Mouse (Mus musculus) bone marrow macrophage, adult 2 months (primary cell): Measurements from ENCODE around the gene Gm6588. TPM values are rescaled to one million over a fixed set of nuclear protein-coding genes. Genes with fewer than 3 reads are reported as not detected.
"Not testable (repeated sequence)": the region's sequence is repeated elsewhere in the genome, so short reads cannot be mapped to it uniquely, and the experiment has no call there.

ENCODE experiments used
- H3K27ac ChIP-seq: 2 replicates; pipeline ENCODE4 v1.5.1; 2012; ENCODE audit warnings: low read depth, low read length; ENCODE audit not compliant: insufficient read depth
- H3K4me1 ChIP-seq: 2 replicates; pipeline ENCODE4 v1.6.1; 2012; ENCODE audit warnings: low read length; ENCODE audit not compliant: control insufficient read depth, insufficient read depth
- H3K4me3 ChIP-seq: 2 replicates; pipeline ENCODE4 v1.5.1; 2012; ENCODE audit warnings: mild to moderate bottlenecking, low read length, moderate library complexity; ENCODE audit not compliant: insufficient read depth
- CTCF ChIP-seq: IDR thresholded peaks from 2 replicates; pipeline ENCODE4 v1.5.1; 2012; ENCODE audit warnings: low read depth, mild to moderate bottlenecking, low read length, moderate library complexity
- POLR2A ChIP-seq: IDR thresholded peaks from 2 replicates; pipeline ENCODE4 v1.6.1; 2012; ENCODE audit warnings: mild to moderate bottlenecking, low read depth, low read length, borderline replicate concordance
- polyA plus RNA-seq: library from polyadenylated mRNA; stranded (reverse); fragments of >200 nt; gene quantifications from 2 replicates; pipeline ENCODE4 v1.2.4, GENCODE M21; 2012; ENCODE audit not compliant: missing spikeins, insufficient read depth, insufficient read length

Gm6588 gene
- not detected in 2 replicates for polyA plus RNA-seq

GRCm38 (mm10) chr5:112448747-112449440, at the start of gene Gm6588:
TSS of gene Gm6588 (plus strand) at chr5:112449426.
- TF ChIP-seq CTCF: no peak
- TF ChIP-seq POLR2A: no peak
- H3K27ac ChIP-seq: no peak within 1 kb of the TSS
- no peak within 1 kb of the TSS for H3K4me3 ChIP-seq
- H3K4me1 ChIP-seq: no peaks in the 10 kb centered on the region

- Histone ChIP-seq H3K27ac (no peak overlapping the region), H3K4me1 (no peaks in the 10 kb centered on the region), H3K4me3 (no peak overlapping the region)
- no peak for TF ChIP-seq POLR2A
- TF ChIP-seq CTCF: no peak
Measured at GRCm38 (mm10) chr5:112402437-112402836, 46.8 kb upstream of the Gm6588 start.

- no peak overlapping the region for H3K4me3 ChIP-seq
- H3K27ac ChIP-seq: no peak overlapping the region
- TF ChIP-seq POLR2A (no peak), CTCF (no peak)
- H3K4me1 ChIP-seq: no peaks in the 10 kb centered on the region
Measured at GRCm38 (mm10) chr5:112406017-112406416, 43.2 kb upstream of the Gm6588 start.

GRCm38 (mm10) chr5:112409274-112409673, 40.0 kb upstream of the Gm6588 start:
- H3K27ac ChIP-seq: no peak overlapping the region
- TF ChIP-seq CTCF (no peak), POLR2A (no peak)
- no peaks in the 10 kb centered on the region for H3K4me1 ChIP-seq
- H3K4me3 ChIP-seq: no peak overlapping the region

GRCm38 (mm10) chr5:112411072-112411471, 38.2 kb upstream of the Gm6588 start:
- TF ChIP-seq POLR2A (no peak), CTCF (no peak)
- no peaks in the 10 kb centered on the region for H3K4me1 ChIP-seq
- no peak overlapping the region for H3K27ac ChIP-seq
- no peak overlapping the region for H3K4me3 ChIP-seq

GRCm38 (mm10) chr5:112411514-112412335, 37.5 kb upstream of the Gm6588 start:
- TF ChIP-seq CTCF (no peak), POLR2A (no peak)
- no peak overlapping the region for H3K4me3 ChIP-seq
- H3K4me1 ChIP-seq: no peaks in the 10 kb centered on the region
- H3K27ac ChIP-seq: no peak overlapping the region

- not testable (repeated sequence) for H3K27ac ChIP-seq
Measured at GRCm38 (mm10) chr5:112412781-112413180, 36.4 kb upstream of the Gm6588 start.

GRCm38 (mm10) chr5:112416673-112417072, 32.6 kb upstream of the Gm6588 start:
- no peak overlapping the region for H3K4me3 ChIP-seq
- H3K27ac ChIP-seq: no peak overlapping the region
- no peaks in the 10 kb centered on the region for H3K4me1 ChIP-seq
- TF ChIP-seq CTCF (no peak), POLR2A (no peak)

More at GRCm38 (mm10) chr5:112412781-112413180, 36.4 kb upstream of the Gm6588 start:
- H3K4me3 ChIP-seq, H3K4me1 ChIP-seq: not testable (repeated sequence)

- H3K27ac ChIP-seq: no peak overlapping the region
- TF ChIP-seq POLR2A (no peak), CTCF (no peak)
- H3K4me3 ChIP-seq: no peak overlapping the region
- no peaks in the 10 kb centered on the region for H3K4me1 ChIP-seq
Measured at GRCm38 (mm10) chr5:112418023-112418422, 31.2 kb upstream of the Gm6588 start.

- Histone ChIP-seq H3K27ac (no peak overlapping the region), H3K4me1 (no peaks in the 10 kb centered on the region), H3K4me3 (no peak overlapping the region)
- no peak for TF ChIP-seq POLR2A
- TF ChIP-seq CTCF: no peak
Measured at GRCm38 (mm10) chr5:112419535-112419934, 29.7 kb upstream of the Gm6588 start.
